Mouse (Mus musculus): ENCODE data around the gene Higd2a. TPM values are rescaled to one million over a fixed set of nuclear protein-coding genes. Genes with fewer than 3 reads are reported as not detected.

The Higd2a gene
- 356 and 375 TPM in 2 replicates for polyA plus RNA-seq (2015; fragmentation: Nextera tagmentation; extraction: Ambion mirVana)

GRCm38 (mm10) chr13:54589996-54590951, at the start of gene Higd2a, which contains the start of gene Nop16:
Gene Higd2a, plus strand, starts transcription at chr13:54590207.
Gene Nop16, minus strand, starts transcription at chr13:54590090.

GRCm38 (mm10) chr13:54565201-54565581, 24.8 kb upstream of the Higd2a start, which contains the start of gene 4833439L19Rik:
Gene 4833439L19Rik, minus strand, starts transcription at chr13:54565435.

GRCm38 (mm10) chr13:54574854-54575481, 15.0 kb upstream of the Higd2a start, which contains the start of gene Arl10:
Gene Arl10, plus strand, starts transcription at chr13:54575015.

GRCm38 (mm10) chr13:54610972-54611754, 21.2 kb downstream of the Higd2a start, which contains the start of gene Cltb:
Gene Cltb, minus strand, starts transcription at chr13:54611344.

GRCm38 (mm10) chr13:54621155-54621932, 31.3 kb downstream of the Higd2a start, which contains the start of gene Faf2:
Gene Faf2, plus strand, starts transcription at chr13:54621784.

Small RNA genes lying within 50 kb of the gene (microRNA-seq; reads per million reads assigned to microRNA genes)
- gene Gm24195: not detected

Other genes starting within 250 kb of the Higd2a start
- 26.0 and 35.5 TPM in 2 replicates for gene Cplx2, start 218.9 kb upstream of the Higd2a start, polyA plus RNA-seq (2015; fragmentation: Nextera tagmentation; extraction: Ambion mirVana)
- gene Thoc3, start 121.4 kb upstream of the Higd2a start, polyA plus RNA-seq (2015; fragmentation: Nextera tagmentation; extraction: Ambion mirVana): 80.2 and 88.1 TPM in 2 replicates
- gene Simc1, start 86.4 kb upstream of the Higd2a start, polyA plus RNA-seq (2015; fragmentation: Nextera tagmentation; extraction: Ambion mirVana): 12.1 and 12.6 TPM in 2 replicates
- 202 and 212 TPM in 2 replicates for gene 4833439L19Rik, start 24.8 kb upstream of the Higd2a start, polyA plus RNA-seq (2015; fragmentation: Nextera tagmentation; extraction: Ambion mirVana)
- gene Arl10, start 15.2 kb upstream of the Higd2a start, polyA plus RNA-seq (2015; fragmentation: Nextera tagmentation; extraction: Ambion mirVana): 68.5 and 72.5 TPM in 2 replicates
- 54.0 and 56.1 TPM in 2 replicates for gene Nop16, start 117 bp upstream of the Higd2a start, polyA plus RNA-seq (2015; fragmentation: Nextera tagmentation; extraction: Ambion mirVana)
- gene Cltb, start 21.1 kb downstream of the Higd2a start, polyA plus RNA-seq (2015; fragmentation: Nextera tagmentation; extraction: Ambion mirVana): 338 and 377 TPM in 2 replicates
- gene Faf2, start 31.6 kb downstream of the Higd2a start, polyA plus RNA-seq (2015; fragmentation: Nextera tagmentation; extraction: Ambion mirVana): 63.5 and 68.2 TPM in 2 replicates
- 62.0 and 62.8 TPM in 2 replicates for gene Rnf44, start 103.7 kb downstream of the Higd2a start, polyA plus RNA-seq (2015; fragmentation: Nextera tagmentation; extraction: Ambion mirVana)
- gene Cdhr2, start 111.3 kb downstream of the Higd2a start, polyA plus RNA-seq (2015; fragmentation: Nextera tagmentation; extraction: Ambion mirVana): 0.30 and 0.43 TPM in 2 replicates
- 23.6 and 26.8 TPM in 2 replicates for gene Gprin1, start 159.7 kb downstream of the Higd2a start, polyA plus RNA-seq (2015; fragmentation: Nextera tagmentation; extraction: Ambion mirVana)
- 254 and 271 TPM in 2 replicates for gene Sncb, start 176.4 kb downstream of the Higd2a start, polyA plus RNA-seq (2015; fragmentation: Nextera tagmentation; extraction: Ambion mirVana)
- gene Eif4e1b, start 193.8 kb downstream of the Higd2a start, polyA plus RNA-seq (2015; fragmentation: Nextera tagmentation; extraction: Ambion mirVana): not detected in 2 replicates
- 184 and 193 TPM in 2 replicates for gene Tspan17, start 199.2 kb downstream of the Higd2a start, polyA plus RNA-seq (2015; fragmentation: Nextera tagmentation; extraction: Ambion mirVana)

Measured in neural tube, postnatal 0 days (tissue).